ENCODE assay signal across 19 mouse cellular contexts in the genomic region with DNA sequence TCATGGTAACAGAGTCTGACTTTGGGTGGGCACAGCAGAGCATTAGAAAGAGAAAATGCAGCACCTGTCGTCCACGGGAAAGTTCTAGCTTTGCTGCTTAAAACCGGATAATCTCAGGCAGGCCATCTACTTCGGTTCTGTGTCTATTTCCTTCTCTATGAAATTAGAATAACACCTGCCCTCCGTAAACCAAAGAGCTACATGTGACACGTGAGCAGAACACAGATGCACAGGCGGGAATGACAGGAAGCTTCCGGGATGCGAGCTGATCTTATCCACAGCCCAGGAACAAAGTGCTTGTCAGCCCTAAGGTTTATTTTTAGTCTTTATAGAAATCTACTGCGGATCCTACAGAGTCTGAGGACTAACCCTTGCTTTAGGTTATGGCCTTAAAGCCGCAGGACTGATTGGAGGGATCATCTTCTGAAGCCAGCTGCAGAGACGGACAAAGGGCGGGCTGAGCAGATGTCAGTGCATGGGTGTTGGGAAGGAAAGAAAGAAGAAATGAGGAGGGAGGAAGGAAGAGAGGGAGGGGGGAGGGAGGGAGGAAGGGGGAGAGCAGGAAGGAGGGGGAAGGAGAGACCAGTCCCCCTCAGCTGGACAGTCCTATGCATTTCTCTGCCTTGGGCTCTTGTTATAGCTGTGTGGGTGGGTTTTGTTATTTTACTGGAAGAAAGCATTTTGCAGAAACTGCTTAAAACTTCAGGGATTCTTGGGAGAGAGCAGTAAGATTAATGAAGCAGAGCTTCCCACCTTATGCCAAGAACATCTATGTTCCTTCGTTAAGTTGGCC. TPM values are rescaled to one million over a fixed set of nuclear protein-coding genes. Genes with fewer than 3 reads are reported as not detected.
DNase-seq lines count a peak whose midpoint lies in the region; ATAC-seq and TF ChIP-seq lines count a peak whose summit lies in the region.
"Had no signal": no experiment of that assay in that cellular context is flagged by ENCODE, and none has a peak within 500 bp of the region (broad histone marks: within the 10 kb centered on the region; RNA-seq: fewer than 3 reads in every experiment).

No protein-coding gene starts in this region.

- no peak for DNase-seq in frontal cortex, postnatal 25 days (ENCODE audit: low spot score in 2 of 2)
- DNase-seq in kidney, postnatal 4 days: no peak
- no peak for DNase-seq in midbrain, postnatal 0 days (ENCODE audit: low spot score)
- DNase-seq in stomach, postnatal 0 days (ENCODE audit: low spot score): no peak
- DNase-seq in gastrocnemius, postnatal 36 days: no peak
- DNase-seq: adrenal gland, adult 2 months; cerebellum, adult 11-12 months; cerebellum, postnatal 36 days; gastrocnemius, postnatal 10 days; kidney, adult 8-10 months; retina, postnatal 1 day; right cerebral cortex, postnatal 4 days had no signal

- H3K4me1 ChIP-seq in kidney, embryonic 14.5 days (ENCODE audit: control insufficient read depth, insufficient read depth, low read length): peaks cover 26% of the 10 kb centered on the region
- H3K4me1 ChIP-seq in midbrain, embryonic 15.5 days: peaks cover 6% of the 10 kb centered on the region; the same call in 1 of the 2 replicates
- H3K4me1 ChIP-seq in midbrain, postnatal 0 days (ENCODE audit: insufficient read depth, low read length): 0 out of 2 replicates have a peak, but pooled peaks cover 4% of the 10 kb centered on the region
- 0 out of 2 replicates have a peak, but pooled peaks cover 4% of the 10 kb centered on the region for H3K4me1 ChIP-seq in stomach, postnatal 0 days (replicated peaks; ENCODE audit: control insufficient read depth, insufficient read depth)

- H3K27ac ChIP-seq in kidney, embryonic 14.5 days (ENCODE audit: low read depth, low read length): peak overlapping the region; percentile 65; the same call in 1 of the 2 replicates
- H3K27ac ChIP-seq in midbrain, embryonic 15.5 days: no peak overlapping the region
- no peak overlapping the region for H3K27ac ChIP-seq in midbrain, postnatal 0 days (ENCODE audit: low read depth, low read length)
- peak overlapping the region; percentile 61; the same call in 1 of the 2 replicates for H3K27ac ChIP-seq in stomach, postnatal 0 days (replicated peaks)
- H3K27ac ChIP-seq: hindbrain, embryonic 14.5 days; left cerebral cortex, adult 2 months had no signal

- peak; percentile 66 for ATAC-seq in frontal cortex, adult (ENCODE audit: low TSS enrichment)
- ATAC-seq in kidney, embryonic 14.5 days (ENCODE audit: low FRiP score, low TSS enrichment): peak; percentile 53; the same call in 1 of the 2 replicates
- no peak for ATAC-seq in midbrain, embryonic 15.5 days (replicated peaks)
- no peak for ATAC-seq in midbrain, postnatal 0 days (ENCODE audit: low FRiP score)
- no peak for ATAC-seq in stomach, postnatal 0 days (ENCODE audit: low FRiP score, low TSS enrichment)

- no peaks in the 10 kb centered on the region for H3K27me3 ChIP-seq in kidney, embryonic 14.5 days (ENCODE audit: control insufficient read depth, insufficient read depth, low read length)
- no peaks in the 10 kb centered on the region for H3K27me3 ChIP-seq in midbrain, embryonic 15.5 days (replicated peaks)
- no peaks in the 10 kb centered on the region for H3K27me3 ChIP-seq in midbrain, postnatal 0 days (ENCODE audit: insufficient read depth, low read length)
- no peaks in the 10 kb centered on the region for H3K27me3 ChIP-seq in stomach, postnatal 0 days (ENCODE audit: control insufficient read depth, insufficient read depth, low read length)

- H3K36me3 ChIP-seq in kidney, embryonic 14.5 days (ENCODE audit: control insufficient read depth, insufficient read depth, low read length): no peaks in the 10 kb centered on the region
- no peaks in the 10 kb centered on the region for H3K36me3 ChIP-seq in midbrain, embryonic 15.5 days (replicated peaks)
- H3K36me3 ChIP-seq in midbrain, postnatal 0 days (ENCODE audit: insufficient read depth, low read length): peaks cover 7% of the 10 kb centered on the region; the same call in 1 of the 2 replicates
- H3K36me3 ChIP-seq in stomach, postnatal 0 days (ENCODE audit: control insufficient read depth, insufficient read depth, low read length): no peaks in the 10 kb centered on the region

- H3K4me3 ChIP-seq in kidney, embryonic 14.5 days (ENCODE audit: low read length): no peak overlapping the region
- H3K4me3 ChIP-seq in midbrain, embryonic 15.5 days: no peak overlapping the region
- no peak overlapping the region for H3K4me3 ChIP-seq in midbrain, postnatal 0 days (ENCODE audit: low read depth, low read length)
- no peak overlapping the region for H3K4me3 ChIP-seq in stomach, postnatal 0 days (ENCODE audit: low read depth, low read length)
- H3K4me3 ChIP-seq: erythroblast, embryonic 14.5 days; left cerebral cortex, adult 2 months had no signal

- no peak overlapping the region for H3K9ac ChIP-seq in kidney, embryonic 14.5 days (ENCODE audit: low read depth, low read length)
- H3K9ac ChIP-seq in midbrain, embryonic 15.5 days: no peak overlapping the region
- H3K9ac ChIP-seq in midbrain, postnatal 0 days (replicated peaks; ENCODE audit: low read length, poor library complexity, severe bottlenecking): no peak overlapping the region
- no peak overlapping the region for H3K9ac ChIP-seq in stomach, postnatal 0 days (ENCODE audit: low read length)
- H3K9ac ChIP-seq: hindbrain, embryonic 14.5 days had no signal

- no peaks in the 10 kb centered on the region for H3K9me3 ChIP-seq in kidney, embryonic 14.5 days (ENCODE audit: control insufficient read depth, low read length)
- H3K9me3 ChIP-seq in midbrain, embryonic 15.5 days: no peaks in the 10 kb centered on the region
- no peaks in the 10 kb centered on the region for H3K9me3 ChIP-seq in midbrain, postnatal 0 days (ENCODE audit: low read length)
- H3K9me3 ChIP-seq in stomach, postnatal 0 days (ENCODE audit: control insufficient read depth, low read length): no peaks in the 10 kb centered on the region

- TF ChIP-seq CTCF in midbrain, postnatal 0 days (IDR thresholded peaks at IDR 0.05): no peak
- no peak for TF ChIP-seq CTCF in stomach, postnatal 0 days (IDR thresholded peaks at IDR 0.05; ENCODE audit: low read depth)

- no peak for TF ChIP-seq EP300 in stomach, postnatal 0 days (optimal IDR thresholded peaks at IDR 0.05)

- 56% methylated on average over 14 of the region's 14 CpGs for WGBS in kidney, embryonic 14.5 days
- WGBS in midbrain, embryonic 15.5 days: 68% methylated on average over 14 of the region's 14 CpGs
- 50% methylated on average over 14 of the region's 14 CpGs for WGBS in midbrain, postnatal 0 days
- WGBS in stomach, postnatal 0 days: 44% methylated on average over 14 of the region's 14 CpGs

- H3K4me2 ChIP-seq in kidney, embryonic 14.5 days (replicated peaks; ENCODE audit: low read depth, low read length): no peak overlapping the region
- H3K4me2 ChIP-seq in midbrain, embryonic 15.5 days: 0 out of 2 replicates have a peak overlapping the region, but pooled peaks have one; percentile 14
- no peak overlapping the region for H3K4me2 ChIP-seq in midbrain, postnatal 0 days (ENCODE audit: low read depth, low read length, poor library complexity, severe bottlenecking)
- H3K4me2 ChIP-seq in stomach, postnatal 0 days (replicated peaks; ENCODE audit: low read depth): no peak overlapping the region
- H3K4me2 ChIP-seq: hindbrain, embryonic 14.5 days had no signal

- intact Hi-C loops in gastrocnemius, postnatal 36 days (cut with DNase I): no loop called here

RNA-seq across cellular contexts. Expression of gene Lgi2, which starts 31.3 kb away (rescaled TPM):
- 3.5 and 3.9 TPM in 2 replicates for polyA plus RNA-seq in kidney, embryonic 14.5 days (2014; fragmentation: Nextera tagmentation; extraction: Ambion mirVana)
- 5.0 and 5.1 TPM in 2 replicates for polyA plus RNA-seq in midbrain, embryonic 15.5 days (2015; fragmentation: Nextera tagmentation; extraction: Ambion mirVana)
- total RNA-seq in midbrain, postnatal 0 days (2014; rRNA removed): 24.0 and 25.2 TPM in 2 replicates
- 8.5 and 9.8 TPM in 2 replicates for polyA plus RNA-seq in midbrain, postnatal 0 days (2015; fragmentation: Nextera tagmentation; extraction: Ambion mirVana)
- 4.8 and 5.5 TPM in 2 replicates for polyA plus RNA-seq in stomach, postnatal 0 days (2015; fragmentation: Nextera tagmentation; extraction: Ambion mirVana)
- total RNA-seq in gastrocnemius, postnatal 36 days (2021): 1 to 10 TPM; 1.3 to 1.9 TPM
- total RNA-seq: megakaryocyte-erythroid progenitor cell, adult 5-6 weeks had no signal
- polyA plus RNA-seq: erythroblast, embryonic 14.5 days had no signal

Comparison
In these comparisons a context has a peak if more than half of its experiments do, and no peak if none do; other contexts are left out.
1. ATAC-seq: peak in frontal cortex, adult (single experiment) and kidney, embryonic 14.5 days (single experiment); none in midbrain, embryonic 15.5 days (single experiment), midbrain, postnatal 0 days (single experiment) and stomach, postnatal 0 days (single experiment).
2. H3K27ac ChIP-seq: peak in kidney, embryonic 14.5 days (single experiment) and stomach, postnatal 0 days (single experiment); none in midbrain, embryonic 15.5 days (single experiment) and midbrain, postnatal 0 days (single experiment).